8 mouse cellular contexts compared by ENCODE assay signal in the genomic region with DNA sequence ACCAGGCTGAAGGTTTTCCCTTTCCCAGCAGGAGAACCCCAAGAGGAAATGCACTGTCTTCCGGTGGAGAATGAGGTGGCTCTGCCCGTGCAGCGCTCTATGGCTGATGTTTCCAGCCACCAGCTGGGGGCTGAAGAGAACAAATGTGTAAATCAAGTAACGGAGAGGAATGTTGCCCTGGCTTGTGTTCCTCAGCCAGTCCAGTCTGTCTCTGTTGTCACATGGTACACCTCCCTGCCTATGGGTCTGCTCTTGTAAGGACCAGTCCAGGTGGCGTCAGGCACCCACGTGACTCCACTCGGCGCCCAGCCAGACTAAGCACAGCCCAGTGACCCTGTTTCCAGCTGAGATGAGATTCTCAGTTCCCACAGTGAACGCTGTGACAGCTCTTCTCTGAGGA. TPM values are rescaled to one million over a fixed set of nuclear protein-coding genes. Genes with fewer than 3 reads are reported as not detected.
DNase-seq lines count a peak whose midpoint lies in the region; ATAC-seq and TF ChIP-seq lines count a peak whose summit lies in the region.

No protein-coding gene starts in this region.

- no peaks in the 10 kb centered on the region for H3K9me3 ChIP-seq in embryonic facial prominence, embryonic 14.5 days (ENCODE audit: control insufficient read depth, low read length)
- H3K9me3 ChIP-seq in heart, postnatal 0 days (replicated peaks; ENCODE audit: control insufficient read depth, low read length), result no peaks in the 10 kb centered on the region

- no peak for TF ChIP-seq EP300 in heart, postnatal 0 days (IDR thresholded peaks at IDR 0.05; ENCODE audit: low read depth)

- H3K27me3 ChIP-seq in embryonic facial prominence, embryonic 14.5 days (replicated peaks; ENCODE audit: control insufficient read depth, insufficient read depth, low read length), result no peaks in the 10 kb centered on the region; the same call in 1 of the 2 replicates
- peaks cover 10% of the 10 kb centered on the region for H3K27me3 ChIP-seq in heart, postnatal 0 days (ENCODE audit: control insufficient read depth, insufficient read depth, low read length)

- 0 out of 2 replicates have a peak, but pooled peaks have one; percentile 7 for TF ChIP-seq CTCF in heart, postnatal 0 days (IDR thresholded peaks at IDR 0.05; ENCODE audit: low read depth)

- DNase-seq in thymus, postnatal 14 days, result peak; percentile 14
- DNase-seq in thymus, adult 18-20 months, result no peak
- peak; percentile 84 for DNase-seq in embryonic facial prominence, embryonic 14.5 days (ENCODE audit: low spot score)
- peak; percentile 69 for DNase-seq in heart, postnatal 0 days (ENCODE audit: low spot score)
- peak; percentile 75 for DNase-seq in kidney, postnatal 10 days
- no peak for DNase-seq in layer of hippocampus, adult 11-12 months (ENCODE audit: low spot score)
- DNase-seq in spleen, adult 12 weeks (ENCODE audit: low spot score), result no peak

- peaks cover 5% of the 10 kb centered on the region; the same call in 1 of the 2 replicates for H3K4me1 ChIP-seq in embryonic facial prominence, embryonic 14.5 days (ENCODE audit: control insufficient read depth, insufficient read depth, low read length)
- H3K4me1 ChIP-seq in heart, postnatal 0 days (ENCODE audit: control insufficient read depth, insufficient read depth), result 0 out of 2 replicates have a peak, but pooled peaks cover 3% of the 10 kb centered on the region

- ATAC-seq in embryonic facial prominence, embryonic 14.5 days (ENCODE audit: low read depth), result peak; percentile 95
- peak; percentile 97 for ATAC-seq in heart, postnatal 0 days (ENCODE audit: insufficient read depth, low read depth)
- ATAC-seq in megakaryocyte progenitor cell, adult 5-6 weeks (replicated peaks; ENCODE audit: poor library complexity), result peak; percentile 17; the same call in 1 of the 2 replicates

- WGBS in embryonic facial prominence, embryonic 14.5 days, result 26% methylated on average over 9 of the region's 9 CpGs
- 8% methylated on average over 9 of the region's 9 CpGs for WGBS in heart, postnatal 0 days

- no peaks in the 10 kb centered on the region for H3K36me3 ChIP-seq in embryonic facial prominence, embryonic 14.5 days (ENCODE audit: control insufficient read depth, insufficient read depth, low read length)
- no peaks in the 10 kb centered on the region for H3K36me3 ChIP-seq in heart, postnatal 0 days (replicated peaks; ENCODE audit: control insufficient read depth, insufficient read depth, low read length)

- H3K4me2 ChIP-seq in embryonic facial prominence, embryonic 14.5 days (ENCODE audit: low read depth, low read length), result peak overlapping the region; percentile 42
- peak overlapping the region; percentile 47 for H3K4me2 ChIP-seq in heart, postnatal 0 days (ENCODE audit: low read depth, low read length)

- H3K9ac ChIP-seq in embryonic facial prominence, embryonic 14.5 days (ENCODE audit: low read depth, low read length), result no peak overlapping the region
- H3K9ac ChIP-seq in heart, postnatal 0 days (replicated peaks; ENCODE audit: low read depth, low read length), result no peak overlapping the region

- H3K4me3 ChIP-seq in embryonic facial prominence, embryonic 14.5 days (ENCODE audit: low read depth, low read length), result no peak overlapping the region
- H3K4me3 ChIP-seq in heart, postnatal 0 days (ENCODE audit: low read depth, low read length), result 0 out of 2 replicates have a peak overlapping the region, but pooled peaks have one; percentile 6

- no peak overlapping the region for H3K27ac ChIP-seq in embryonic facial prominence, embryonic 14.5 days (replicated peaks; ENCODE audit: low read depth, low read length)
- H3K27ac ChIP-seq in heart, postnatal 0 days (ENCODE audit: low read depth), result no peak overlapping the region

RNA-seq across cellular contexts. Expression of a gene that starts 34.7 kb away (rescaled TPM):
- polyA plus RNA-seq in embryonic facial prominence, embryonic 14.5 days (2014; fragmentation: Nextera tagmentation; extraction: Ambion mirVana), result not detected in 2 replicates
- total RNA-seq in heart, postnatal 0 days (2014; rRNA removed; ENCODE audit: low replicate concordance), result not detected in 2 replicates
- polyA plus RNA-seq in heart, postnatal 0 days (2015; fragmentation: Nextera tagmentation; extraction: Ambion mirVana), result not detected in 2 replicates
- 0.90 and 1.4 TPM in 2 replicates for total RNA-seq in megakaryocyte progenitor cell, adult 5-6 weeks (2015)
- 0.61 TPM in 1 of 2 replicates, not detected in the other for total RNA-seq in megakaryocyte progenitor cell, adult 5-6 weeks (2017)

Comparison
In these comparisons a context has a peak if more than half of its experiments do, and no peak if none do; other contexts are left out.
1. DNase-seq: peak in thymus, postnatal 14 days (single experiment), embryonic facial prominence, embryonic 14.5 days (single experiment), heart, postnatal 0 days (single experiment) and kidney, postnatal 10 days (single experiment); none in thymus, adult 18-20 months (0 of 2), layer of hippocampus, adult 11-12 months (single experiment) and spleen, adult 12 weeks (single experiment).
2. ATAC-seq: peak in every context shown above with its lines; median percentile 97 in heart, postnatal 0 days; 95 in embryonic facial prominence, embryonic 14.5 days; 17 in megakaryocyte progenitor cell, adult 5-6 weeks.